Mouse (Mus musculus): ENCODE measurements around the gene Pnmal2.

DNA sequence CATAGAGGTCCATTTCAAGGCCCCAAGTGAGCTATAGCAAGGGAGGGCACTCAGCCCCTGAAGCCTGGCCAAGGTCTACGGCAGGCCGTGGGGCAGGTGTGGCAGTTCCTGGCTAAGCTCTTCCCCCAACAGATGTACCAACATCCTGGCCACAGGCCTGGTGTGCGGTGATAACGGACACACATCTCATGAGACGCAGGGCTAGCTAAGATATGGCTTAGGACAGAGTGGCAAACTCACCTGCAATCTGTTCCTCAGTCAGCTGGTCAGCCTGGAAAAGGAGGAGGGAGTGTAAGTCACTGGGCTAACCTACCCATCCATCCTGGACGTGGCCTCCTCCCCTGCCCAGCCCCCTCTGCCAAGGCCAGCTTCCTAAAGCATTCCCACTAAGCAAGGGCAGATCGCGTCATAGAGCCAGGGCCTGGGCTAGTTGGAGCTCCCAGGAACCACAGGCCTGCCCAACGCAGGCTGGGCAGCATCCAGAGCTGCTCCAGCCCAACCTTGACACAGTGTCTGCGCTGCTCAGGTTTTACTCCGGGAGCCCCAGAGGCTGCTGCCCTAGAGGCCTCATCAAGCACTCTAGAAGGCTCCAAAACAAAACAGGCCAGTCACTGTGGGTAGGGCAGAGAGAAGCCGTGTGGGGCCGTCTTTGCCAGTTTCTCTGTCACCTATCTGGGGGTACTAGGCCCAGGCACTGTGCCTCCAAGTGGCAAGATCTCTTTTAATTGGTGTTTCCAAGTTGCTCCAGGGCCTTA lies 24.9 kb upstream of the Pnmal2 start:
- TF ChIP-seq CTCF (IDR thresholded peaks at IDR 0.05; ENCODE audit: borderline replicate concordance, insufficient read depth, low read depth, low read length): no peak
- no peak for TF ChIP-seq POLR2A (IDR thresholded peaks at IDR 0.05; ENCODE audit: borderline replicate concordance, insufficient read depth, low read length)
